Mouse (Mus musculus): ENCODE measurements around the gene Lrrc58.

Lrrc58 gene

DNA sequence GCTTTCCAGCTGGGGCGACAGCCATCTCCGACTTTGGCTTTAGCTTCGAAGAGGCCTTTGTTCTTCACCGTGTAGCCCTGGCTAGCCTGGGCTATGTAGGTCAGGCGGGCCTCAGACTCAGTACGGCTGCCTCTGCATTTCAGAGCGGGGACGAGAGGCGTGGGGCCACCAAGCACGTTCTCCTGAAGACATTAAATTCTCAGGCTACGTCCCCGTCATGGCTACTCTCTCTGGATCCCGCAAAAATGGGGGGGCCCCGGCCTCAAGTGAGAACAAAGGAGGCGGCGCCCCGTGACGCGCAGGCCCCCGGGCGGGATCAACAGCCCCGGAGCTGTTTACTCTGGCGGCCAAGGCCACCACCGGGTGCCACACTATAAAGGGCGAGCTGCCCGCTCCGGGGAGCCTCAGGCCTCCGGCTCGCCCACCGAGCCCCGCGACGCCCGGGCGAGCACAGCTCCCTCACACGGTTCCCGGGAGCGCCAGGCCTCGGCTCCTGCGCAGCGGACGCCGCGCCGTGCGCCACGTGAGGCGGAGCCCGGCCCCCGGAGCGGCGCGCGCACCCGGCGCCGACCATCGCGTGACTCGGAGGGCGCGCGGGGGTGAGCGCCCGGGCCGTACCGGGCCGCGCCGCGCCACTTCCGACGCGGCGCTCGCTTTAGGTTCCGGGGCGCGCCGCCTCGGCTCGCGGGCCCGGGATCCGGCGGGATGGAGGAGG lies at the start of gene Lrrc58:
Gene Lrrc58 (plus strand): TSS at position 599 of the 715 bp plus-strand sequence.
- peak; percentile 40 to 75 for DNase-seq (ENCODE audit: low read depth in 1 of 2, low spot score in 2 of 2)

GRCm38 (mm10) chr16:37823949-37824348 lies 44.2 kb upstream of the Lrrc58 start:
- DNase-seq (ENCODE audit: low read depth in 1 of 2, low spot score in 2 of 2): no peak

- DNase-seq (ENCODE audit: low read depth in 1 of 2, low spot score in 2 of 2): no peak
These were observed 43.2 kb upstream of the Lrrc58 start for GRCm38 (mm10) chr16:37824778-37825505.

DNA sequence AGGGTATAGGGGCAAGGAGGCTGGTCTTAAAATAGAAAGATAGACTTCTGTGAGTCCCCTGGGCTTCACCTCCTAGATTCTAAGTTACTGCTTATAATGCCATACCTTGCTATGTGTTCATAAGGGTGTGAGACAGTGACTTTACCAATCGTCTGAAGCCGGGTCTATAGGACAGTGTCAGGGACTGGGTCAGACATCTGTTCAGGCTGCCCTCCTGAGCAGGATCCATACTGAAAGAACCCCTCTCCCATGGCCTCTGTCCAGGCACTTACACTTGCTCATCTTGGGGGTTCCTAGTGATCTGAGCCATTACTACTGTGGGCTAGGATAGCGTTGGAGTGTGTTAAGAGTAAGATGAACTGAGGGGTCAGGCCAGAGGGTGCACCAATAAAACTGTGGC lies 41.9 kb upstream of the Lrrc58 start:
- DNase-seq (ENCODE audit: low read depth in 1 of 2, low spot score in 2 of 2): no peak

- no peak for DNase-seq (ENCODE audit: low read depth in 1 of 2, low spot score in 2 of 2)
These were observed 37.1 kb upstream of the Lrrc58 start for GRCm38 (mm10) chr16:37831041-37831440.

- DNase-seq (ENCODE audit: low read depth in 1 of 2, low spot score in 2 of 2): no peak
These were observed 30.6 kb upstream of the Lrrc58 start for GRCm38 (mm10) chr16:37837571-37837970.

DNA sequence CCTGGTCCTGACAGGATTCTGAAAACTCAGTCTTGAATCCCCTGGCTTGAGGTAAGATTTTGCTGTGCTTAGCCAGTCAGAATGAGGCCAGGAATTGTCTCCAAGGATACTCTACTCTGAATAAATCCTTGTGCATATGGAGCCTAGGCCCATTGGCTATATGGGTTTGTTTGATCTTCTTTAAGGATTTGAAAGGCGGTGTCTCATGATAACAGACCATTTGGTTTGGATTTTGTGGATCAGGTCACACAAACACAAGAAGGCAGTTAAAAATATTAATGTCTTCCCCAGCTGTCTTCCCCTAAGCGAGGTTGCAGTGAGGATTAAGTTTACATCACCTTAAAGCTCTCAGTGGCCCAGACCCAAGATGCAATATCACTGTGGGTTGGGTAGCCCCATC lies 25.8 kb upstream of the Lrrc58 start:
- DNase-seq (ENCODE audit: low read depth in 1 of 2, low spot score in 2 of 2): no peak

GRCm38 (mm10) chr16:37843740-37844139 lies 24.4 kb upstream of the Lrrc58 start:
- DNase-seq (ENCODE audit: low read depth in 1 of 2, low spot score in 2 of 2): no peak

- no peak for DNase-seq (ENCODE audit: low read depth in 1 of 2, low spot score in 2 of 2)
These were observed 22.8 kb upstream of the Lrrc58 start for GRCm38 (mm10) chr16:37845202-37845925.

DNA sequence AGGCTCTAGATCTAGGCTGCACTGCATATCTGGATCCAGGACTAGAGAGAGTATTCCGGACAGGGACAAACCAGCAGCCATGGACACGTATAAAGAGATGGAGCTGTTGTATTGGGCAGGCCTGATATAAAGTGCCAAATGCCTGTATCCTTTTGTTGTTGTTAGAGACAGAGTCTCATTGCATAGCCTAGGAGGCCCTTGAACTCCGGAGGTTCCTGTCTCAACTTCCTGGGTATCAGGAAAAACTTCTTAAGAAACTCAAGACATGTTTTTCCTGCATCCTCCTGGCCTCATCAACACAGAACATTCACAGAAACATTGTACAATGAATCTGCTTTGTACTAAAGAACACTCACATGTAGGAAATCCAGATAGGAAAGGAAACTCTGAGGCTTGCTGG lies 21.1 kb upstream of the Lrrc58 start:
- DNase-seq (ENCODE audit: low read depth in 1 of 2, low spot score in 2 of 2): no peak

GRCm38 (mm10) chr16:37851366-37851765 lies 16.8 kb upstream of the Lrrc58 start:
- no peak for DNase-seq (ENCODE audit: low read depth in 1 of 2, low spot score in 2 of 2)

GRCm38 (mm10) chr16:37853279-37853678 lies 14.9 kb upstream of the Lrrc58 start:
- DNase-seq (ENCODE audit: low read depth in 1 of 2, low spot score in 2 of 2): no peak

- no peak for DNase-seq (ENCODE audit: low read depth in 1 of 2, low spot score in 2 of 2)
These were observed 14.1 kb upstream of the Lrrc58 start for GRCm38 (mm10) chr16:37854054-37854453.

DNA sequence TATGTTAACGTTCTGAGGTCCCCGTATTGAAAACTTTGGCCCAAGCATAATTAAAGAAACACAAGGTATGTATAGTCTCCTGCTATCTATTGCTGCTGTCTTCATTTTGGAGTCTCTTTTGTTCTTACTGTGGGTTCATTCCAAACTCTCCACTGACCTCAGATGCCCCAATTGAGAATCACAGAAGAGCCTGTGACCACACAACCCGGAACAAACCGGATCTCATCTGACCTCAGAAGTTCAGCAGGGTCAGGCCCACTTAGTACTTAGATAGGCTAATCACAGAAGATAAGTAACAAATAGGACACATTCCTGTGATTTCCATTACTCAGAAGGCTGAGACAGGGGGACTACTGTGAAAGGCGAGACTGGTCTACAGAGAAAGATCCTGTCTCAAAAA lies 13.6 kb upstream of the Lrrc58 start:
- DNase-seq (ENCODE audit: low read depth in 1 of 2, low spot score in 2 of 2): no peak

DNA sequence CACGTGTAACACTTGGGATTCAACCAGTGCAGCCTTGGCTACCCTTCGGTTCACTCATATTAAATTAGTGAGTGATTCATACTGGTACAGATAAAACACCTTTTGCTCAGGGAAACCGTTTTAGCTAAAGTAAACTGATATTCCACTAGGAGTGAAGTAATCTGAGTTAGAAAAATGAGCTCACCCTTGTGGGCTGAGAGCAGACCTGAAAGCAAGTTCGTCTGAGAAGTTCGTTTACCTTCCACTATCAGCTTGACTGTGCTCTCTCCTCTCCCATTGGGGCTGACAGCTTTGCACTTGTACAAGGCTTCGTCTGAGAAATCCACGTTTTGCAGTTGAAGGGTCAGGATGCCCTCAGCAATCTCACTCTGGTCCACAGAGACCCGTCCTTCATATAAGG lies 12.6 kb upstream of the Lrrc58 start:
- DNase-seq (ENCODE audit: low read depth in 1 of 2, low spot score in 2 of 2): no peak

- no peak for DNase-seq (ENCODE audit: low read depth in 1 of 2, low spot score in 2 of 2)
These were observed 11.9 kb upstream of the Lrrc58 start for GRCm38 (mm10) chr16:37856327-37856726.

DNA sequence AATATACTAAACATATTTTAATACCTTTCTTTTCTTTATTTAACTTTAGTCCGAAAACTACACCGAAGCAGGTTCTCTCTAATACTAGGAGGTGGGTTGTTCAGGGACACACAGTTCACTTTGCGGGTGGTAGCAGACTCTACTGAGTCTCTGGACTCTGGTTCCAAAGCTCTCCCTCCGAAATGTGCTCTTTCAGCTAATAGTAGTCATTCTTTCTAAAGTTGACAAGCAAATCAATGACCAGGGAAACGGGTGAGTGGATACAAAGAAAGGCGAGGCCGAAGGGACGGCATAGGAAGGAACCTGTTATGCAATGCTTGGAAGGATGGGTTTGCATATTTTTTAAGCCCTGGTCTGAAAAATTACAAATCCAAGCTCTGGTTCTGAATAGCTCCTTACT lies 10.7 kb upstream of the Lrrc58 start:
- DNase-seq (ENCODE audit: low read depth in 1 of 2, low spot score in 2 of 2): no peak

DNA sequence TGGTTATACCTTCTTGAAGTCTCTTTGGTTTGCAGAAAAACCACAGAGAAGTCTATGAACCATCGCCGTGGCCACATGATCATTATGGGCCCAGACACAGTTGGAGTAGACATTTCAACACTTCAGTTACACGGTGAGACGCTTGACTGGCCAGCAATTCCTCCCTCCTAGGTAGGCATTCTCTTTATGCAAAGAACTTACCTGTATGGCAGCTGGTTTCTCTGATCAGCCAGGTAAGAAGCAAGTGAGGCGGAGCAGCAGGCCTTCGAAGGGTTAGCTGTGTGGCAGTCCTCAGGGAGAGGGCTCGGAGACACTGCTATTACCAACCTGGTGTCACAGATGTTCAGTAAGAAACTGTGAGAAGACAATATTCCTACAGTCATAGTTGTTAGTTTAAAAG lies 8.0 kb upstream of the Lrrc58 start:
- no peak for DNase-seq (ENCODE audit: low read depth in 1 of 2, low spot score in 2 of 2)

DNA sequence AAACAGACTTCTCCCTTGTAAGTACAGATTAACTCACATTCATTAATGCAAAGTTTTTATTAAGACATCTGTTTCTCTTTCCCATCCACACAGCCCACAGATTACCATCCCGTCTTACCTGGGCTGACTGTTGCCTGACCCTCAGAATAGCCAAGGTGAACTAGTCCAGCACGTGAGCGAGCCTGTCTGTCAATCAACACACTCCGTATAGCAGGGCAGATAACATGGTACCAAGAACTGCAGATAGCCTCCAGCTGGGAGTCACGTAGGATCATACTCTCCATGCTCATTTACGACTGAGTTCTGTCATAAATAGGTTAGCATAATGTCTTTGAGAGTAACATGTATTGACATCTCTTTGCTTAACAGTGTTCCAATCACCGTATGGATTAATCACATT lies 7.2 kb upstream of the Lrrc58 start, which contains the start of gene Gm36028:
Gene Gm36028 (minus strand): TSS at position 118 of the 400 bp plus-strand sequence.
- DNase-seq (ENCODE audit: low read depth in 1 of 2, low spot score in 2 of 2): no peak

DNA sequence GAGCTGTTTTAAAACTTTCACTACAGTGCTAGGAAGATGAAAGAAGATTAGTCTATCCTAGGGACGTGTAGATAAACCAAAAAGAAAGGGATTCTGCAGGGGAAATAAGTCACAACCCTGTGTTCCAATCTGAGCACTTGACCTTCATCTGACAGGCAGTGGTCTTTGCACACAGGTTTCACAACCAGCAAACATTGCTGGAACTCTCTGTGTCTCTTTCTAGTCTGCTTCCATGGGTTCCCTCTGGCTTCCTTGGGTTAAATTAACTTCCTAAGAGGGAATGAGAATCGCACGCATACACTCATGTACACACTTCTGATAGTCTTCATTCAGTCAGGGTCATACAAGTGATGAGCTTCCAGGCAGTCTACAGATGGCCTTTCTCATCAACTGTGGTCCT lies 4.3 kb upstream of the Lrrc58 start:
- no peak for DNase-seq (ENCODE audit: low read depth in 1 of 2, low spot score in 2 of 2)

GRCm38 (mm10) chr16:37865841-37866240 lies 2.3 kb upstream of the Lrrc58 start:
- DNase-seq (ENCODE audit: low read depth in 1 of 2, low spot score in 2 of 2): no peak

All from monocyte, adult 2 months (primary cell).